Comparison of ENCODE assay signal across 17 mouse cellular contexts in the genomic region with DNA sequence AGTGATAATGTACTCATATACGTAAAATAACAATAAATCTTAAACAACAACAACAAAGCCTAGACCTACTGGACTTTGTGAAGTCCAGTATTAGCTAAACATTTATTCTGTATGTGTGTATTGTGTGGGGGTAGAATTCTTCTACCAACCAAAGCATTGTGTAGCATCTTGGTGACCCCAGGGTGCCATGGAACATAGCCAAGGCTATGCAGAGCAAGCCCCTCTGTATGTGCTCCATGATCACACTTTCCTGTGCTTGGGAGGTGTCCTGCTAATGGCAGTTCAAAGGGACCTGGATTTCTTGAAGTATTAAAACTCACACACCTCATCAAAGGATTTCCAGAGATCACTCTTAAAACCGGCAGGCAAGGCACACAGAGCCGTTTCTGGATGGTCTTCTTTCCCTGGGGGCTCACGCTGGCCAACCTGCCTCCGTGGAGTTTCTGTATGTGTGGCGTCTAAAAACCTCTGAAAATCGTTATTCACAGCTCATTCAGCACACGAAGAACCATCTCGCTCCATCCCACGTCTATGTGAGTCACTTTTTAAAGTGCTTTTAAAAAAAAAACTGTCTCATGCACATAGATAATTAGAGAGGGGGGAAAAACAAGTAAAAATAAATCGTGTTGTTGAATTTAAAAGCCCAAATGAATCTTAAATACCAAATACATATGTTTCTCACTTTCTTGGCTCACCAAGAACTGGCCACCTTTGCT.
DNase-seq lines count a peak whose midpoint lies in the region; TF ChIP-seq lines count a peak whose summit lies in the region.
"Had no signal": no experiment of that assay in that cellular context is flagged by ENCODE, and none has a peak within 500 bp of the region (broad histone marks: within the 10 kb centered on the region; RNA-seq: fewer than 3 reads in every experiment).

No protein-coding gene starts in this region.

- DNase-seq in cerebellum, postnatal 10 days = peak; percentile 73 to 79
- no peak for DNase-seq in cerebellum, adult 18-20 months
- no peak for DNase-seq in gastrocnemius, adult 2 months
- no peak for DNase-seq in gastrocnemius, postnatal 14 days
- DNase-seq in right cerebral cortex, adult 18-20 months = peak; percentile 16
- DNase-seq in right cerebral cortex, adult 2 months (ENCODE audit: low spot score in 2 of 2) = no peak
- DNase-seq in embryo, embryonic 10.5 days (ENCODE audit: low spot score) = no peak
- no peak for DNase-seq in kidney, adult 8-10 months
- DNase-seq: adrenal gland, adult 8-10 months; adrenal gland, postnatal 25 days; cerebellum, adult 2 months; gastrocnemius, postnatal 10 days; heart, adult 11 months had no signal

- H3K4me3 ChIP-seq in gastrocnemius, adult 2 months = no peak overlapping the region
- H3K4me3 ChIP-seq: forebrain, embryonic 10.5 days; forebrain, embryonic 13.5 days; hindbrain, embryonic 12.5 days; hindbrain, embryonic 15.5 days had no signal

- intact Hi-C loops in gastrocnemius, adult 2 months (cut with DNase I) = no loop called here
- intact Hi-C loops in gastrocnemius, postnatal 14 days (cut with DNase I; ENCODE audit: low total_unique reads) = no loop called here

- 0 out of 2 replicates have a peak overlapping the region, but pooled peaks have one; percentile 16 for H3K27ac ChIP-seq in gastrocnemius, adult 2 months
- H3K27ac ChIP-seq: forebrain, embryonic 10.5 days; forebrain, embryonic 13.5 days; hindbrain, embryonic 12.5 days; hindbrain, embryonic 15.5 days had no signal

- no peak for TF ChIP-seq CTCF in gastrocnemius, adult 2 months (IDR thresholded peaks at IDR 0.05)

Comparison
In these comparisons a context has a peak if more than half of its experiments do, and no peak if none do; other contexts are left out.
1. DNase-seq: peak in cerebellum, postnatal 10 days (2 of 2) and right cerebral cortex, adult 18-20 months (single experiment); none in cerebellum, adult 18-20 months (0 of 2), gastrocnemius, adult 2 months (single experiment), gastrocnemius, postnatal 14 days (single experiment), right cerebral cortex, adult 2 months (0 of 2), embryo, embryonic 10.5 days (single experiment) and kidney, adult 8-10 months (0 of 2).